Mouse (Mus musculus): ENCODE measurements at regions not wholly inside any gene's neighbourhood (a gene's known extent, or its start where the extent isn't known, plus 50 kb on each side); places are given as distances from the start of the nearest gene placed in this dataset.

- no peaks in the 10 kb centered on the region for H3K27me3 ChIP-seq (ENCODE audit: insufficient read depth, low read length)
- ATAC-seq (ENCODE audit: insufficient read depth) (no peak), DNase-seq (no peak)
- no peaks in the 10 kb centered on the region for H3K36me3 ChIP-seq (ENCODE audit: insufficient read depth)
- TF ChIP-seq CTCF (IDR thresholded peaks at IDR 0.05; ENCODE audit: low read depth), result no peak
- no peaks in the 10 kb centered on the region for H3K9me3 ChIP-seq (ENCODE audit: low read depth, low read length)
- H3K4me1 ChIP-seq (ENCODE audit: insufficient read depth), result no peaks in the 10 kb centered on the region
- H3K9ac ChIP-seq, result no peak overlapping the region
- 66% methylated on average over 3 of the region's 3 CpGs for whole genome bisulfite sequencing
- H3K4me3 ChIP-seq (ENCODE audit: low read depth, low read length), result no peak overlapping the region
- no peak overlapping the region for H3K27ac ChIP-seq (ENCODE audit: low read depth)
- no peak overlapping the region for H3K4me2 ChIP-seq
Measured at GRCm38 (mm10) chr3:155529312-155529711, 436.1 kb downstream of the Lrriq3 start.

GRCm38 (mm10) chr3:155530811-155531210 is 437.6 kb downstream of the Lrriq3 start:
- Histone ChIP-seq H3K9ac (no peak overlapping the region), H3K27ac (ENCODE audit: low read depth) (no peak overlapping the region), H3K4me3 (ENCODE audit: low read depth, low read length) (no peak overlapping the region), H3K27me3 (ENCODE audit: insufficient read depth, low read length) (no peaks in the 10 kb centered on the region), H3K4me2 (no peak overlapping the region), H3K4me1 (ENCODE audit: insufficient read depth) (no peaks in the 10 kb centered on the region), H3K36me3 (ENCODE audit: insufficient read depth) (no peaks in the 10 kb centered on the region), H3K9me3 (ENCODE audit: low read depth, low read length) (no peaks in the 10 kb centered on the region)
- ATAC-seq (ENCODE audit: insufficient read depth), result no peak
- peak; percentile 3 for DNase-seq
- TF ChIP-seq CTCF (IDR thresholded peaks at IDR 0.05; ENCODE audit: low read depth), result peak; percentile 40; the same call in 1 of the 2 replicates

- TF ChIP-seq CTCF (IDR thresholded peaks at IDR 0.05; ENCODE audit: low read depth), result no peak
- DNase-seq (no peak), ATAC-seq (ENCODE audit: insufficient read depth) (no peak)
Measured at GRCm38 (mm10) chr3:155532075-155532474, 438.8 kb downstream of the Lrriq3 start.

GRCm38 (mm10) chr3:155548204-155548603 is 455.0 kb downstream of the Lrriq3 start:
- Histone ChIP-seq H3K4me1 (ENCODE audit: insufficient read depth) (no peaks in the 10 kb centered on the region), H3K36me3 (ENCODE audit: insufficient read depth) (no peaks in the 10 kb centered on the region), H3K27me3 (ENCODE audit: insufficient read depth, low read length) (no peaks in the 10 kb centered on the region), H3K27ac (ENCODE audit: low read depth) (no peak overlapping the region), H3K4me2 (no peak overlapping the region), H3K4me3 (ENCODE audit: low read depth, low read length) (no peak overlapping the region), H3K9me3 (ENCODE audit: low read depth, low read length) (no peaks in the 10 kb centered on the region), H3K9ac (no peak overlapping the region)
- WGBS, result 71% methylated on average over 6 of the region's 6 CpGs
- DNase-seq, result no peak
- TF ChIP-seq CTCF (IDR thresholded peaks at IDR 0.05; ENCODE audit: low read depth), result no peak
- ATAC-seq (ENCODE audit: insufficient read depth), result no peak

More at GRCm38 (mm10) chr3:155532075-155532474, 438.8 kb downstream of the Lrriq3 start:
- H3K36me3 ChIP-seq (ENCODE audit: insufficient read depth), result no peaks in the 10 kb centered on the region
- no peak overlapping the region for H3K9ac ChIP-seq
- no peak overlapping the region for H3K27ac ChIP-seq (ENCODE audit: low read depth)
- 77% methylated on average over 4 of the region's 4 CpGs for WGBS
- no peaks in the 10 kb centered on the region for H3K27me3 ChIP-seq (ENCODE audit: insufficient read depth, low read length)
- H3K9me3 ChIP-seq (ENCODE audit: low read depth, low read length), result no peaks in the 10 kb centered on the region
- no peak overlapping the region for H3K4me2 ChIP-seq
- H3K4me1 ChIP-seq (ENCODE audit: insufficient read depth), result no peaks in the 10 kb centered on the region
- no peak overlapping the region for H3K4me3 ChIP-seq (ENCODE audit: low read depth, low read length)

GRCm38 (mm10) chr3:155577111-155577510 is 483.9 kb downstream of the Lrriq3 start:
- Histone ChIP-seq H3K9me3 (ENCODE audit: low read depth, low read length) (no peaks in the 10 kb centered on the region), H3K4me3 (ENCODE audit: low read depth, low read length) (no peak overlapping the region), H3K27ac (ENCODE audit: low read depth) (no peak overlapping the region), H3K27me3 (ENCODE audit: insufficient read depth, low read length) (no peaks in the 10 kb centered on the region), H3K36me3 (ENCODE audit: insufficient read depth) (no peaks in the 10 kb centered on the region), H3K4me2 (no peak overlapping the region), H3K4me1 (ENCODE audit: insufficient read depth) (no peaks in the 10 kb centered on the region), H3K9ac (no peak overlapping the region)
- ATAC-seq (ENCODE audit: insufficient read depth) (peak; percentile 35; the same call in 1 of the 2 replicates), DNase-seq (peak; percentile 5)
- TF ChIP-seq CTCF (IDR thresholded peaks at IDR 0.05; ENCODE audit: low read depth), result no peak
- WGBS, result 38% methylated on average over 2 of the region's 2 CpGs

- H3K9ac ChIP-seq, result no peak overlapping the region
- WGBS, result 22% methylated on average over 1 of the region's 1 CpGs
- DNase-seq, result no peak
- no peaks in the 10 kb centered on the region for H3K27me3 ChIP-seq (ENCODE audit: insufficient read depth, low read length)
- ATAC-seq (ENCODE audit: insufficient read depth), result no peak
- H3K4me3 ChIP-seq (ENCODE audit: low read depth, low read length), result no peak overlapping the region
- no peak for TF ChIP-seq CTCF (IDR thresholded peaks at IDR 0.05; ENCODE audit: low read depth)
- H3K9me3 ChIP-seq (ENCODE audit: low read depth, low read length), result no peaks in the 10 kb centered on the region
- H3K27ac ChIP-seq (ENCODE audit: low read depth), result no peak overlapping the region
- H3K4me2 ChIP-seq, result no peak overlapping the region
- no peaks in the 10 kb centered on the region for H3K36me3 ChIP-seq (ENCODE audit: insufficient read depth)
- H3K4me1 ChIP-seq (ENCODE audit: insufficient read depth), result no peaks in the 10 kb centered on the region
Measured at GRCm38 (mm10) chr3:155604001-155604400, 510.8 kb downstream of the Lrriq3 start.
